Comparison of ENCODE assay signal across 27 mouse cellular contexts in the genomic region with DNA sequence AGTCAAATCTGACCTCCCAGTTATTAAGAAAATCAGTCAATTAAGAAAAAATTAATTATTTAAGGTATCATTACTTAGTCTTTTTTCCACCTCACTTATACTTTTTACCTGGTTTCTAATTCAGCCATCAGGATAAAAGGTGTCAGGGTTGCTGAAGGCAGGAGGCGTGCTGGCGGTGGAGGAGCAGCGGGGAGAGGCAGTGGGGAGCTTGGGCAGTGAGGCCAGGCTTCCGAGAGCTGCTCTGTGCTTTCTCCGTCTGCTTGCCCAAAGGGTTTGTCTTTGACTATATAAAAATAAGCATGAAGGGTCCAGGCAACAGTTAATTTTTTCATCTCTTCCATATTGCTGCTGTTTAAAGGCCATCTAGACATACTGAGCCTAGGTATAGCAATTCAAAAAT. TPM values are rescaled to one million over a fixed set of nuclear protein-coding genes. Genes with fewer than 3 reads are reported as not detected.
DNase-seq lines count a peak whose midpoint lies in the region; ATAC-seq and TF ChIP-seq lines count a peak whose summit lies in the region.
"Had no signal": no experiment of that assay in that cellular context is flagged by ENCODE, and none has a peak within 500 bp of the region (broad histone marks: within the 10 kb centered on the region; RNA-seq: fewer than 3 reads in every experiment).

No protein-coding gene starts in this region.

- H3K4me3 ChIP-seq in heart, embryonic 13.5 days, result no peak overlapping the region
- H3K4me3 ChIP-seq in liver, postnatal 0 days (ENCODE audit: low read depth, low read length), result no peak overlapping the region
- no peak overlapping the region for H3K4me3 ChIP-seq in liver, embryonic 11.5 days (ENCODE audit: low read depth, low read length)
- H3K4me3 ChIP-seq: embryonic facial prominence, embryonic 10.5 days; embryonic facial prominence, embryonic 13.5 days; erythroblast, embryonic 14.5 days; forebrain, embryonic 12.5 days; forebrain, embryonic 15.5 days; heart, adult 2 months; heart, embryonic 10.5 days had no signal

- WGBS in heart, embryonic 13.5 days, result 65% methylated on average over 5 of the region's 5 CpGs
- 81% methylated on average over 5 of the region's 5 CpGs for WGBS in liver, postnatal 0 days (ENCODE audit: insufficient replicate concordance)
- WGBS in liver, embryonic 11.5 days, result 91% methylated on average over 5 of the region's 5 CpGs

- TF ChIP-seq CTCF in liver, postnatal 0 days (IDR thresholded peaks at IDR 0.05; ENCODE audit: low read depth), result no peak

- peaks cover 10% of the 10 kb centered on the region for H3K36me3 ChIP-seq in heart, embryonic 13.5 days
- H3K36me3 ChIP-seq in liver, postnatal 0 days (replicated peaks; ENCODE audit: insufficient read depth, low read length), result no peaks in the 10 kb centered on the region
- H3K36me3 ChIP-seq in liver, embryonic 11.5 days (ENCODE audit: control insufficient read depth, insufficient read depth, low read length), result no peaks in the 10 kb centered on the region
- H3K36me3 ChIP-seq: forebrain, embryonic 12.5 days had no signal

- no peaks in the 10 kb centered on the region for H3K9me3 ChIP-seq in heart, embryonic 13.5 days
- H3K9me3 ChIP-seq in liver, postnatal 0 days (ENCODE audit: low read length), result no peaks in the 10 kb centered on the region
- H3K9me3 ChIP-seq in liver, embryonic 11.5 days (ENCODE audit: control insufficient read depth, low read length), result no peaks in the 10 kb centered on the region
- H3K9me3 ChIP-seq: embryonic facial prominence, embryonic 10.5 days; embryonic facial prominence, embryonic 13.5 days; forebrain, embryonic 12.5 days; forebrain, embryonic 15.5 days; G1E; heart, embryonic 10.5 days had no signal

- H3K27me3 ChIP-seq in heart, embryonic 13.5 days (replicated peaks), result no peaks in the 10 kb centered on the region
- no peaks in the 10 kb centered on the region for H3K27me3 ChIP-seq in liver, postnatal 0 days (ENCODE audit: insufficient read depth, low read length)
- no peaks in the 10 kb centered on the region for H3K27me3 ChIP-seq in liver, embryonic 11.5 days (replicated peaks; ENCODE audit: control insufficient read depth, insufficient read depth, low read length)
- H3K27me3 ChIP-seq: embryonic facial prominence, embryonic 13.5 days; forebrain, embryonic 12.5 days; forebrain, embryonic 15.5 days; Patski had no signal

- H3K9ac ChIP-seq in heart, embryonic 13.5 days, result 0 out of 2 replicates have a peak overlapping the region, but pooled peaks have one; percentile 7
- no peak overlapping the region for H3K9ac ChIP-seq in liver, postnatal 0 days (replicated peaks)
- H3K9ac ChIP-seq in liver, embryonic 11.5 days (ENCODE audit: low read depth, low read length), result no peak overlapping the region
- H3K9ac ChIP-seq: embryonic facial prominence, embryonic 13.5 days; forebrain, embryonic 12.5 days; forebrain, embryonic 15.5 days; hindbrain, embryonic 14.5 days had no signal

- intact Hi-C loops in heart, postnatal 25 days (cut with DNase I), result no loop called here

- DNase-seq in cerebellum, postnatal 14 days, result peak; percentile 26 to 36
- DNase-seq in heart, postnatal 25 days (ENCODE audit: low spot score), result no peak
- DNase-seq in liver, postnatal 0 days, result no peak
- DNase-seq in liver, embryonic 11.5 days (ENCODE audit: low spot score), result no peak
- DNase-seq: adrenal gland, postnatal 10 days; adrenal gland, postnatal 36 days; cerebellum, adult 18-20 months; cerebellum, adult 9-10 months; cerebellum, postnatal 36 days; embryo, embryonic 11 days; gastrocnemius, postnatal 25 days; heart, adult 2 months; heart, postnatal 4 days; kidney, adult 11 months had no signal

- H3K27ac ChIP-seq in heart, embryonic 13.5 days (replicated peaks), result peak overlapping the region; percentile 39; the same call in 1 of the 2 replicates
- peak overlapping the region; percentile 67; the same call in 1 of the 2 replicates for H3K27ac ChIP-seq in liver, postnatal 0 days (ENCODE audit: low read depth)
- H3K27ac ChIP-seq in liver, embryonic 11.5 days (ENCODE audit: low read depth, low read length), result no peak overlapping the region
- H3K27ac ChIP-seq: embryonic facial prominence, embryonic 10.5 days; embryonic facial prominence, embryonic 13.5 days; forebrain, embryonic 12.5 days; forebrain, embryonic 15.5 days; heart, adult 2 months; heart, embryonic 10.5 days; hindbrain, embryonic 14.5 days; hindbrain, postnatal 0 days had no signal

- H3K4me1 ChIP-seq in heart, embryonic 13.5 days, result peaks cover 66% of the 10 kb centered on the region
- H3K4me1 ChIP-seq in liver, postnatal 0 days (ENCODE audit: insufficient read depth), result peaks cover 11% of the 10 kb centered on the region
- peaks cover 6% of the 10 kb centered on the region; the same call in 1 of the 2 replicates for H3K4me1 ChIP-seq in liver, embryonic 11.5 days (replicated peaks; ENCODE audit: control insufficient read depth, insufficient read depth, low read length)

- ATAC-seq in cerebellum, adult (ENCODE audit: insufficient number of reproducible peaks, low FRiP score, low TSS enrichment), result no peak
- no peak for ATAC-seq in heart, embryonic 13.5 days (ENCODE audit: extremely low read depth, insufficient number of reproducible peaks, low FRiP score, low TSS enrichment)
- no peak for ATAC-seq in liver, postnatal 0 days
- ATAC-seq in liver, embryonic 11.5 days (replicated peaks; ENCODE audit: low FRiP score), result no peak
- ATAC-seq: forebrain, embryonic 15.5 days; hindbrain, postnatal 0 days; inflammation-experienced regulatory T-cells, adult 6 months; Patski had no signal

- TF ChIP-seq EP300 in liver, postnatal 0 days (IDR thresholded peaks at IDR 0.05; ENCODE audit: low read depth), result no peak

- H3K4me2 ChIP-seq in heart, embryonic 13.5 days, result no peak overlapping the region
- peak overlapping the region; percentile 40; the same call in 1 of the 2 replicates for H3K4me2 ChIP-seq in liver, postnatal 0 days (ENCODE audit: low read depth, low read length)
- no peak overlapping the region for H3K4me2 ChIP-seq in liver, embryonic 11.5 days
- H3K4me2 ChIP-seq: embryonic facial prominence, embryonic 13.5 days; forebrain, embryonic 12.5 days; forebrain, embryonic 15.5 days; hindbrain, embryonic 14.5 days had no signal

RNA-seq across cellular contexts. Expression of a gene that starts 18.4 kb away (rescaled TPM):
- 860 and 905 TPM in 2 replicates for polyA plus RNA-seq in heart, embryonic 13.5 days (2015; fragmentation: Nextera tagmentation; extraction: Ambion mirVana)
- 100 to 1,000 TPM; 233 to 243 TPM for total RNA-seq in heart, postnatal 25 days (2021)
- 155 and 160 TPM in 2 replicates for polyA plus RNA-seq in liver, postnatal 0 days (2015; fragmentation: Nextera tagmentation; extraction: Ambion mirVana)
- polyA plus RNA-seq in liver, embryonic 11.5 days (2014; fragmentation: Nextera tagmentation; extraction: Ambion mirVana), result 241 and 242 TPM in 2 replicates

Comparison
In these comparisons a context has a peak if more than half of its experiments do, and no peak if none do; other contexts are left out.
1. DNase-seq: peak in cerebellum, postnatal 14 days (2 of 2); none in heart, postnatal 25 days (single experiment), liver, postnatal 0 days (single experiment) and liver, embryonic 11.5 days (single experiment).